8 mouse cellular contexts compared by ENCODE assay signal in the genomic region with DNA sequence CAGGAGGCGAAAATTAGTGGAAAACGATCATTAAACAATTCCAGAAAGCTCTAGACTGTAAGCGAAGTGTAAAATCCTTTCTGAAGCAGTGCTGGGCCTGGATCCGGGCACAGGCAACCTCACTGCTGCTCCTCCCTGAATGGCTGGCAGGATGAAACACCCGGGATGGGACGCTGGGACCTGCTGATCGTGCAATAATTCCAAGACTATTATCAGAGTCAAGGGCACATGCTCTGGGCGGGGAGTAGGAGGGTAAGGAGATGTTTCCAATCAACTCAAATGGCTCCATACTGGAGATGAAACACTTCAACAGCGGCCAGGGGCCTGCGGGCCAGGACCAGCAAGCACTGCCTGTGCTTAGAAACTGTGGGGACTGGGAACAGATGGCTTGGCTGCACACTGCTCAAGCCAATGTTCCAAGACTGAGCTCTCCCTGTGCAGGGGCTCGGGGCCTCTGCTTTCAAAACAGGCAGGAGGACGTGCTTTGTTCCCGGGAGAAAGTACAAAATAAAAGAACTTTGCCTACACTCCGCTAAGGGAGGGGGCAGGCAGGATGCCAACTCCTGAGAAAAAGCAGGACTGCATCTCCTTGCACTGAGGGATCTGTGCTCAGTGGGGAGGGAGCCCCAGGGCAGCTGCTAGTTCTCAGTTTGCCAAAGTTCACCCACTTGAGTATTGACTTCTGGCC.
DNase-seq lines count a peak whose midpoint lies in the region; TF ChIP-seq lines count a peak whose summit lies in the region.

No protein-coding gene starts in this region.

- no peak overlapping the region for H3K4me3 ChIP-seq in layer of hippocampus, adult 2 months

- H3K27ac ChIP-seq in layer of hippocampus, adult 2 months, result peak overlapping the region; percentile 80

- TF ChIP-seq CTCF in layer of hippocampus, adult 2 months (conservative IDR thresholded peaks at IDR 0.05), result no peak

- intact Hi-C loops in heart, postnatal 36 days (cut with DNase I), result loop anchor here (5.0 kb wide), 1 partner anchor 67 kb away; no protein-coding TSS in a partner anchor

- DNase-seq in ZHBTc4 (ENCODE audit: low read depth, low spot score) (peak; percentile 44), MN1 (ENCODE audit: low spot score) (no peak)
- DNase-seq in cerebellum, postnatal 10 days, result peak; percentile 79 to 87
- DNase-seq in frontal cortex, adult 2 months (ENCODE audit: extremely low spot score in 1 of 2, low spot score in 1 of 2), result peak; percentile 35 to 58
- peak; percentile 60 to 69 for DNase-seq in heart, postnatal 36 days
- DNase-seq in layer of hippocampus, adult 2 months (ENCODE audit: low spot score in 2 of 2), result peak; percentile 58 to 59
- DNase-seq in lung, postnatal 25 days (ENCODE audit: low spot score), result peak; percentile 39
- DNase-seq in right cerebral cortex, postnatal 36 days (ENCODE audit: low spot score in 2 of 2), result peak; percentile 54 to 59
